Mouse (Mus musculus) heart, postnatal 0 days (tissue): ENCODE measurements around the gene D10Jhu81e. TPM values are rescaled to one million over a fixed set of nuclear protein-coding genes. Genes with fewer than 3 reads are reported as not detected.

Experiments
- ATAC-seq: fragments of 200-750 bp; cut with Nextera tagmentation; 2 replicates; pipeline ENCODE4 v1.8.0; 2017; ENCODE audit warnings: low read depth, moderate number of reproducible peaks, moderate library complexity; ENCODE audit not compliant: insufficient read depth
- DNase-seq: peaks from one replicate; pipeline ENCODE4 v3.0.0-alpha.2; 2016; ENCODE audit warnings: low spot score
- H3K27ac ChIP-seq: fragments of 300-500 bp; sonication (generic); 2 replicates; pipeline ENCODE4 v1.5.1; 2014; ENCODE audit warnings: low read depth, mild to moderate bottlenecking
- H3K27me3 ChIP-seq: fragments of 300-500 bp; sonication (generic); 2 replicates; pipeline ENCODE4 v1.6.1; 2014; ENCODE audit warnings: low read length, mixed read lengths; ENCODE audit not compliant: control insufficient read depth, insufficient read depth
- H3K36me3 ChIP-seq: fragments of 300-500 bp; sonication (generic); replicated peaks from 2 replicates; pipeline ENCODE4 v1.6.1; 2014; ENCODE audit warnings: low read length, mixed read lengths; ENCODE audit not compliant: control insufficient read depth, insufficient read depth
- H3K4me1 ChIP-seq: fragments of 300-500 bp; sonication (generic); 2 replicates; pipeline ENCODE4 v1.6.1; 2014; ENCODE audit warnings: antibody characterized with exemption; ENCODE audit not compliant: control insufficient read depth, insufficient read depth
- H3K4me2 ChIP-seq: fragments of 300-500 bp; sonication (generic); 2 replicates; pipeline ENCODE4 v1.6.1; 2014; ENCODE audit warnings: low read depth, mild to moderate bottlenecking, low read length, moderate library complexity
- H3K4me3 ChIP-seq: fragments of 300-500 bp; sonication (generic); 2 replicates; pipeline ENCODE4 v1.5.1; 2014; ENCODE audit warnings: low read depth, low read length
- H3K9ac ChIP-seq: fragments of 300-500 bp; sonication (generic); replicated peaks from 2 replicates; pipeline ENCODE4 v1.6.1; 2014; ENCODE audit warnings: low read depth, low read length, mixed read lengths
- H3K9me3 ChIP-seq: fragments of 300-500 bp; sonication (generic); replicated peaks from 2 replicates; pipeline ENCODE4 v1.6.1; 2016; ENCODE audit warnings: low read length; ENCODE audit not compliant: control insufficient read depth
- CTCF ChIP-seq: IDR thresholded peaks from 2 replicates; pipeline ENCODE4 v1.5.1; 2016; ENCODE audit warnings: antibody characterized with exemption, control low read depth, low read depth
- EP300 ChIP-seq: IDR thresholded peaks from 2 replicates; pipeline ENCODE4 v1.6.1; 2016; ENCODE audit warnings: antibody characterized with exemption, low read depth
- WGBS: fragments of 180-500 bp; shearing (Covaris S2); extraction: QIAGEN DNeasy Blood & Tissue Kit; methylation state at CpG from one replicate; pipeline ENCODE4 v1.1.7; 2014; 5-methylcytosine and 5-hydroxymethylcytosine counted together
- polyA plus RNA-seq: library from polyadenylated mRNA; unstranded; fragments of >200 nt; fragmentation: Nextera tagmentation; extraction: Ambion mirVana; gene quantifications from 2 replicates; pipeline ENCODE4 v1.2.1, GENCODE M21; 2015
- total RNA-seq: library from RNA; depleted of rRNA; stranded (reverse); fragments of >200 nt; gene quantifications from 2 replicates; pipeline ENCODE4 v1.2.3, GENCODE M21; 2014; ENCODE audit warnings: low replicate concordance

D10Jhu81e gene
- total and polyA plus RNA-seq, 2 experiments from 2014 or later, result 87.9 to 442 TPM

DNA sequence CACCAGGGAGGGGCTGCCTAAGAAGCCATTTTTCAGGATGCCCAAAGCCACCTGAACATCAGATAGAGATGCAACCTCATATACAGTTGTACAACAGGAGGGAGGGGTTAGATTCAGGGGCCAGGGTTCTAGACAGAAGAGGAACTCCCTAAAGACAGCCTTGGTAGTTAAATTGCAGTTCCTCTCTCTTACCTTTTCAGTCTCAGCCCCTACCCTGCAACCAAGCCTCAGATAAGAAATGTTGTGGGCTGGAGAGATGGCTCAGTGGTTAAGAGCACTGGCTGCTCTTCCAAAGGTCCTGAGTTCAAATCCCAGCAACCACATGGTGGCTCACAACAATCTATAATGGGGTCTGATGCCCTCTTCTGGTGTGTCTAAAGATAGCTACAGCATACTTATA, 1.8 kb downstream of the D10Jhu81e start:
- Histone ChIP-seq H3K4me1 (peaks cover 11% of the 10 kb centered on the region; the same call in 1 of the 2 replicates), H3K9ac (no peak overlapping the region), H3K27me3 (no peaks in the 10 kb centered on the region), H3K27ac (no peak overlapping the region), H3K4me3 (no peak overlapping the region), H3K36me3 (peaks cover 66% of the 10 kb centered on the region), H3K9me3 (no peaks in the 10 kb centered on the region), H3K4me2 (no peak overlapping the region)
- DNase-seq (no peak), ATAC-seq (no peak)
- no peak for TF ChIP-seq EP300
- no peak for TF ChIP-seq CTCF

- H3K4me3 ChIP-seq, result no peak overlapping the region
- no peaks in the 10 kb centered on the region for H3K9me3 ChIP-seq
- DNase-seq (no peak), ATAC-seq (no peak)
- no peaks in the 10 kb centered on the region for H3K27me3 ChIP-seq
- TF ChIP-seq EP300 (no peak), CTCF (no peak)
- 87% methylated on average over 7 of the region's 7 CpGs for WGBS
- peaks cover 66% of the 10 kb centered on the region for H3K36me3 ChIP-seq
- H3K27ac ChIP-seq, result no peak overlapping the region
- H3K4me2 ChIP-seq, result no peak overlapping the region
- peaks cover 11% of the 10 kb centered on the region; the same call in 1 of the 2 replicates for H3K4me1 ChIP-seq
- no peak overlapping the region for H3K9ac ChIP-seq
These were observed 2.2 kb downstream of the D10Jhu81e start for GRCm38 (mm10) chr10:78167333-78167732.

- WGBS, result 90% methylated on average over 21 of the region's 21 CpGs
- H3K9ac ChIP-seq, result no peak overlapping the region
- no peak for ATAC-seq
- no peaks in the 10 kb centered on the region for H3K27me3 ChIP-seq
- no peaks in the 10 kb centered on the region for H3K9me3 ChIP-seq
- H3K36me3 ChIP-seq, result peaks cover 57% of the 10 kb centered on the region
- TF ChIP-seq EP300 (no peak), CTCF (no peak)
- no peak overlapping the region for H3K4me3 ChIP-seq
- H3K4me2 ChIP-seq, result no peak overlapping the region
- no peak for DNase-seq
- H3K27ac ChIP-seq, result no peak overlapping the region
- peaks cover 11% of the 10 kb centered on the region; the same call in 1 of the 2 replicates for H3K4me1 ChIP-seq
These were observed 4.2 kb downstream of the D10Jhu81e start for GRCm38 (mm10) chr10:78165256-78166005.

DNA sequence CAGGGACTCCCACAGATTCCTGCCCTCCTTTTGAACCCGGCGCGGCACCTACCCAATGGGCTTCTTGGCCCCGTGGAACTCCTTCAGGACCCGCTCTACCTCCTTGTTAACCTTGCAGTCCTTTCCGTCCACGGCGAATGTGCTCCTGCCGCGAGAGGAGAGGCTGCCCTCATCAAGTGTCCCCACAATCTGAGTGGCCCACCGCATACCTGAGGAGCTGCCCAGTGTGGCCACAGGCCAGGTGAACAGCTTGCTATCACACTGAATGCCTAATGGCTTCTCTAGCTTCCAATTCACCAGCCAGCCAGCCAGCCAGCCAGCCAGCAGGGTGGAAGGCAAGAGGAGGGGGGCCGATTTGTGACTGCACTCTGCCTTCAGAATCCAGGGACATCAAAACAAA, 4.8 kb downstream of the D10Jhu81e start:
- no peak for TF ChIP-seq CTCF
- TF ChIP-seq EP300, result no peak
- WGBS, result 86% methylated on average over 12 of the region's 12 CpGs

GRCm38 (mm10) chr10:78163923-78164322, 5.7 kb downstream of the D10Jhu81e start:
- Histone ChIP-seq H3K4me3 (no peak overlapping the region), H3K4me1 (peaks cover 15% of the 10 kb centered on the region; the same call in 1 of the 2 replicates), H3K27me3 (no peaks in the 10 kb centered on the region), H3K27ac (no peak overlapping the region), H3K9ac (no peak overlapping the region), H3K9me3 (no peaks in the 10 kb centered on the region), H3K4me2 (no peak overlapping the region), H3K36me3 (peaks cover 57% of the 10 kb centered on the region)
- 16% methylated on average over 4 of the region's 4 CpGs for WGBS
- ATAC-seq, result 0 out of 2 replicates have a peak, but pooled peaks have one; percentile 33
- DNase-seq, result peak; percentile 64
- TF ChIP-seq EP300, result no peak
- peak; percentile 78 for TF ChIP-seq CTCF

More for the DNA sequence above, 4.8 kb downstream of the D10Jhu81e start:
- Histone ChIP-seq H3K9ac (no peak overlapping the region), H3K4me3 (no peak overlapping the region), H3K4me1 (peaks cover 12% of the 10 kb centered on the region; the same call in 1 of the 2 replicates), H3K36me3 (peaks cover 57% of the 10 kb centered on the region), H3K27me3 (no peaks in the 10 kb centered on the region), H3K9me3 (no peaks in the 10 kb centered on the region), H3K4me2 (no peak overlapping the region), H3K27ac (no peak overlapping the region)
- DNase-seq (no peak), ATAC-seq (no peak)

GRCm38 (mm10) chr10:78163241-78163640, 6.3 kb downstream of the D10Jhu81e start:
- no peak overlapping the region for H3K4me2 ChIP-seq
- peaks cover 8% of the 10 kb centered on the region; the same call in 1 of the 2 replicates for H3K4me1 ChIP-seq
- TF ChIP-seq EP300, result no peak
- TF ChIP-seq CTCF, result no peak
- H3K27ac ChIP-seq, result no peak overlapping the region
- no peak overlapping the region for H3K4me3 ChIP-seq
- H3K27me3 ChIP-seq, result no peaks in the 10 kb centered on the region
- H3K9me3 ChIP-seq, result no peaks in the 10 kb centered on the region
- H3K9ac ChIP-seq, result no peak overlapping the region
- WGBS, result 91% methylated on average over 9 of the region's 9 CpGs
- no peak for ATAC-seq
- H3K36me3 ChIP-seq, result peaks cover 57% of the 10 kb centered on the region
- no peak for DNase-seq
